Mouse (Mus musculus) midbrain, embryonic 16.5 days (tissue): ENCODE results near the gene Sun2. TPM values are rescaled to one million over a fixed set of nuclear protein-coding genes. Genes with fewer than 3 reads are reported as not detected.
A peak's percentile ranks its signal among the peaks of the same experiment; 100 is the strongest.

ENCODE experiments used
- ATAC-seq: fragments of 200-750 bp; cut with Nextera tagmentation; 2 replicates; pipeline ENCODE4 v1.8.0; 2017; ENCODE audit warnings: moderate TSS enrichment
- H3K27ac ChIP-seq: fragments of 300-500 bp; sonication (generic); 2 replicates; pipeline ENCODE4 v1.5.1; 2014; ENCODE audit warnings: mild to moderate bottlenecking, low read length, mixed read lengths
- H3K27me3 ChIP-seq: fragments of 300-500 bp; sonication (generic); 2 replicates; pipeline ENCODE4 v1.6.1; 2014; ENCODE audit warnings: low read depth, low read length, mixed read lengths; ENCODE audit not compliant: control insufficient read depth, insufficient read depth
- H3K36me3 ChIP-seq: fragments of 300-500 bp; sonication (generic); 2 replicates; pipeline ENCODE4 v1.6.1; 2014; ENCODE audit warnings: mild to moderate bottlenecking, low read length, moderate library complexity, mixed read lengths; ENCODE audit not compliant: control insufficient read depth, insufficient read depth
- H3K4me1 ChIP-seq: fragments of 300-500 bp; sonication (generic); 2 replicates; pipeline ENCODE4 v1.6.1; 2014; ENCODE audit warnings: mild to moderate bottlenecking, low read length, mixed read lengths; ENCODE audit not compliant: control insufficient read depth, insufficient read depth
- H3K4me2 ChIP-seq: fragments of 300-500 bp; sonication (generic); 2 replicates; pipeline ENCODE4 v1.6.1; 2014; ENCODE audit warnings: mild to moderate bottlenecking, low read length, mixed read lengths
- H3K4me3 ChIP-seq: fragments of 300-500 bp; sonication (generic); 2 replicates; pipeline ENCODE4 v1.5.1; 2014; ENCODE audit warnings: low read depth, mild to moderate bottlenecking, low read length, moderate library complexity, mixed read lengths
- H3K9ac ChIP-seq: fragments of 300-500 bp; sonication (generic); 2 replicates; pipeline ENCODE4 v1.6.1; 2014; ENCODE audit warnings: low read depth, low read length, mixed read lengths
- H3K9me3 ChIP-seq: fragments of 300-500 bp; sonication (generic); replicated peaks from 2 replicates; pipeline ENCODE4 v1.6.1; 2014; ENCODE audit warnings: mild to moderate bottlenecking, low read length, mixed read lengths; ENCODE audit not compliant: control insufficient read depth, poor library complexity, severe bottlenecking
- WGBS: fragments of 180-500 bp; shearing (Covaris S2); extraction: QIAGEN DNeasy Blood & Tissue Kit; methylation state at CpG from one replicate; pipeline ENCODE4 v1.1.7; 2014; 5-methylcytosine and 5-hydroxymethylcytosine counted together
- polyA plus RNA-seq: library from polyadenylated mRNA; unstranded; fragments of >200 nt; fragmentation: Nextera tagmentation; extraction: Ambion mirVana; gene quantifications from 2 replicates; pipeline ENCODE4 v1.2.1, GENCODE M21; 2015

The Sun2 gene
- polyA plus RNA-seq, 1 experiment from 2014 or later, result 5.7 TPM

GRCm38 (mm10) chr15:79774117-79775027 is 32.0 kb upstream of the Sun2 start:
- Histone ChIP-seq H3K36me3 (no peaks in the 10 kb centered on the region), H3K4me1 (peaks cover 18% of the 10 kb centered on the region), H3K4me2 (peak overlapping the region; percentile 69), H3K4me3 (peak overlapping the region; percentile 89), H3K27me3 (no peaks in the 10 kb centered on the region), H3K9ac (peak overlapping the region; percentile 94), H3K9me3 (no peaks in the 10 kb centered on the region), H3K27ac (peak overlapping the region; percentile 81)
- ATAC-seq, result peak; percentile 99
- WGBS, result under 1% methylated on average over 47 of the region's 50 CpGs

- ATAC-seq, result no peak
- Histone ChIP-seq H3K36me3 (no peaks in the 10 kb centered on the region), H3K4me1 (peaks cover 18% of the 10 kb centered on the region), H3K27me3 (no peaks in the 10 kb centered on the region), H3K4me2 (no peak overlapping the region), H3K9me3 (no peaks in the 10 kb centered on the region), H3K9ac (no peak overlapping the region), H3K4me3 (no peak overlapping the region), H3K27ac (no peak overlapping the region)
- WGBS, result 69% methylated on average over 21 of the region's 21 CpGs
These were observed 28.4 kb upstream of the Sun2 start for GRCm38 (mm10) chr15:79770629-79771240.

- Histone ChIP-seq H3K27ac (no peak overlapping the region), H3K4me2 (no peak overlapping the region), H3K4me1 (peaks cover 6% of the 10 kb centered on the region), H3K9me3 (no peaks in the 10 kb centered on the region), H3K36me3 (no peaks in the 10 kb centered on the region), H3K4me3 (no peak overlapping the region), H3K27me3 (no peaks in the 10 kb centered on the region), H3K9ac (no peak overlapping the region)
- WGBS, result 53% methylated on average over 6 of the region's 6 CpGs
- no peak for ATAC-seq
These were observed 26.0 kb upstream of the Sun2 start for GRCm38 (mm10) chr15:79768302-79768701.

- no peaks in the 10 kb centered on the region for H3K27me3 ChIP-seq
- H3K4me1 ChIP-seq, result peaks cover 2% of the 10 kb centered on the region; the same call in 1 of the 2 replicates
- ATAC-seq, result no peak
- no peak overlapping the region for H3K4me2 ChIP-seq
- H3K4me3 ChIP-seq, result no peak overlapping the region
- H3K9me3 ChIP-seq, result no peaks in the 10 kb centered on the region
- no peak overlapping the region for H3K27ac ChIP-seq
- WGBS, result 86% methylated on average over 16 of the region's 16 CpGs
- H3K9ac ChIP-seq, result no peak overlapping the region
- H3K36me3 ChIP-seq, result peaks cover 2% of the 10 kb centered on the region; the same call in 1 of the 2 replicates
These were observed 25.1 kb upstream of the Sun2 start for GRCm38 (mm10) chr15:79767327-79767961.

- Histone ChIP-seq H3K4me1 (peaks cover 2% of the 10 kb centered on the region; the same call in 1 of the 2 replicates), H3K27me3 (no peaks in the 10 kb centered on the region), H3K4me2 (no peak overlapping the region), H3K27ac (no peak overlapping the region), H3K36me3 (peaks cover 6% of the 10 kb centered on the region; the same call in 1 of the 2 replicates), H3K9ac (no peak overlapping the region), H3K9me3 (no peaks in the 10 kb centered on the region), H3K4me3 (no peak overlapping the region)
- WGBS, result 88% methylated on average over 10 of the region's 10 CpGs
- ATAC-seq, result no peak
These were observed 24.3 kb upstream of the Sun2 start for GRCm38 (mm10) chr15:79766586-79767071.

- Histone ChIP-seq H3K9ac (no peak overlapping the region), H3K27me3 (no peaks in the 10 kb centered on the region), H3K9me3 (no peaks in the 10 kb centered on the region), H3K27ac (no peak overlapping the region), H3K4me3 (no peak overlapping the region), H3K4me2 (no peak overlapping the region), H3K4me1 (peaks cover 2% of the 10 kb centered on the region; the same call in 1 of the 2 replicates), H3K36me3 (peaks cover 6% of the 10 kb centered on the region; the same call in 1 of the 2 replicates)
- WGBS, result 73% methylated on average over 10 of the region's 10 CpGs
- ATAC-seq, result peak; percentile 32; the same call in 1 of the 2 replicates
These were observed 23.8 kb upstream of the Sun2 start for GRCm38 (mm10) chr15:79766168-79766567.

- Histone ChIP-seq H3K9me3 (no peaks in the 10 kb centered on the region), H3K9ac (no peak overlapping the region), H3K36me3 (peaks cover 6% of the 10 kb centered on the region; the same call in 1 of the 2 replicates), H3K4me3 (no peak overlapping the region), H3K4me2 (no peak overlapping the region), H3K27ac (no peak overlapping the region), H3K27me3 (no peaks in the 10 kb centered on the region), H3K4me1 (no peaks in the 10 kb centered on the region; the same call in 1 of the 2 replicates)
- ATAC-seq, result no peak
- whole genome bisulfite sequencing, result 82% methylated on average over 2 of the region's 2 CpGs
These were observed 23.0 kb upstream of the Sun2 start for GRCm38 (mm10) chr15:79765361-79765760.

- WGBS, result 87% methylated on average over 11 of the region's 11 CpGs
These were observed 22.4 kb upstream of the Sun2 start for GRCm38 (mm10) chr15:79764539-79765267.

More at GRCm38 (mm10) chr15:79764539-79765267, 22.4 kb upstream of the Sun2 start:
- Histone ChIP-seq H3K4me1 (no peaks in the 10 kb centered on the region; the same call in 1 of the 2 replicates), H3K27me3 (no peaks in the 10 kb centered on the region), H3K36me3 (peaks cover 6% of the 10 kb centered on the region; the same call in 1 of the 2 replicates), H3K4me2 (no peak overlapping the region), H3K4me3 (no peak overlapping the region), H3K27ac (no peak overlapping the region), H3K9ac (no peak overlapping the region), H3K9me3 (no peaks in the 10 kb centered on the region)
- ATAC-seq, result no peak
